Comparison of ENCODE assay signal across 27 mouse cellular contexts in the genomic region with DNA sequence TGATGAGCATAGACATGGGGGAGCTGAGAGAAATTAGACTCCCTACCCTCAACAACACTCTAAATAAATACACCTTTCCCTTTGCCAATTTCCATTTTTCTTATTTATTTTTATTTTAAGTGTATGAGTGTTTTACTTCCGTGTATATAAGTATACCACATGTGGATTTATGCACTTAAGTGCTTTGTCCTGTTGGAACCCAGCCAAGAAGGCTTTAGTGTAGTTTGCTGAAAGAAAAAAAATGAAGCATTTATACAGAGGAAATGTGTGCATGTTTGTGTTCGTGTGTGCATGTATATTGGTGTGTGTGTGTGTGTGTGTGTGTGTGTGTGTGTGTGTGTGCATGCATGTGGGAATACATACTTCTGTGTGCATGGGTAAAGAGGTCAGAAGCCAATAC.
DNase-seq lines count a peak whose midpoint lies in the region; ATAC-seq and TF ChIP-seq lines count a peak whose summit lies in the region.
"Had no signal": no experiment of that assay in that cellular context is flagged by ENCODE, and none has a peak within 500 bp of the region (broad histone marks: within the 10 kb centered on the region; RNA-seq: fewer than 3 reads in every experiment).

No protein-coding gene starts in this region.

- no peak overlapping the region for H3K4me3 ChIP-seq in limb, embryonic 14.5 days (replicated peaks; ENCODE audit: low read length)
- H3K4me3 ChIP-seq in limb, embryonic 10.5 days, result no peak overlapping the region
- H3K4me3 ChIP-seq in MEL (ENCODE audit: control insufficient read depth in 1 of 2, insufficient read depth in 1 of 2, low read depth in 2 of 2, low read length in 2 of 2), result no peak overlapping the region
- H3K4me3 ChIP-seq: embryonic facial prominence, embryonic 15.5 days; forebrain, embryonic 15.5 days; heart, adult 2 months; hindbrain, embryonic 10.5 days; hindbrain, embryonic 13.5 days had no signal

- TF ChIP-seq RAD21 in MEL (IDR thresholded peaks at IDR 0.05; ENCODE audit: low read depth, low read length), result no peak

- no peak for TF ChIP-seq POLR2A in limb, embryonic 14.5 days (IDR thresholded peaks at IDR 0.05; ENCODE audit: borderline replicate concordance, extremely low read depth, insufficient read depth, insufficient read length)
- TF ChIP-seq POLR2A in MEL (IDR thresholded peaks at IDR 0.05; ENCODE audit: control insufficient read depth in 1 of 2, insufficient read depth in 1 of 2, low read depth in 1 of 2, low read length in 2 of 2, poor library complexity in 1 of 2), result no peak

- TF ChIP-seq CTCF in MEL (IDR thresholded peaks at IDR 0.05 in 2 of 3, conservative IDR thresholded peaks at IDR 0.05 in 1 of 3; ENCODE audit: control insufficient read depth in 1 of 3, insufficient read depth in 1 of 3, low read depth in 2 of 3, low read length in 3 of 3, poor library complexity in 1 of 3, severe bottlenecking in 1 of 3), result no peak

- no peak overlapping the region for H3K9ac ChIP-seq in limb, embryonic 14.5 days (ENCODE audit: low read depth, low read length, severe bottlenecking)
- no peak overlapping the region for H3K9ac ChIP-seq in MEL (ENCODE audit: control insufficient read depth, low read depth, low read length, poor library complexity, severe bottlenecking)
- H3K9ac ChIP-seq: embryonic facial prominence, embryonic 15.5 days; forebrain, embryonic 15.5 days; hindbrain, embryonic 13.5 days had no signal

- H3K27ac ChIP-seq in limb, embryonic 14.5 days (replicated peaks; ENCODE audit: low read depth, low read length), result no peak overlapping the region
- H3K27ac ChIP-seq in limb, embryonic 10.5 days, result no peak overlapping the region
- H3K27ac ChIP-seq in MEL (ENCODE audit: control insufficient read depth, low read depth, low read length), result no peak overlapping the region
- H3K27ac ChIP-seq: embryonic facial prominence, embryonic 15.5 days; forebrain, embryonic 15.5 days; heart, adult 2 months; hindbrain, embryonic 10.5 days; hindbrain, embryonic 13.5 days had no signal

- 22% methylated on average over 2 of the region's 2 CpGs for WGBS in limb, embryonic 14.5 days
- WGBS in limb, embryonic 10.5 days, result 76% methylated on average over 2 of the region's 2 CpGs

- H3K36me3 ChIP-seq in limb, embryonic 14.5 days (ENCODE audit: control insufficient read depth, insufficient read depth, low read length), result no peaks in the 10 kb centered on the region
- no peaks in the 10 kb centered on the region for H3K36me3 ChIP-seq in limb, embryonic 10.5 days
- H3K36me3 ChIP-seq in MEL (ENCODE audit: control insufficient read depth in 1 of 2, insufficient read depth in 2 of 2, low read length in 2 of 2), result no peaks in the 10 kb centered on the region
- H3K36me3 ChIP-seq: embryonic facial prominence, embryonic 15.5 days; forebrain, embryonic 15.5 days; G1E; hindbrain, embryonic 10.5 days; hindbrain, embryonic 13.5 days had no signal

- no peaks in the 10 kb centered on the region for H3K79me2 ChIP-seq in MEL (ENCODE audit: control insufficient read depth, insufficient read depth, low read length, poor library complexity)

- DNase-seq in limb, embryonic 14.5 days (ENCODE audit: low spot score), result peak; percentile 24
- DNase-seq in limb, embryonic 10.5 days (ENCODE audit: low spot score), result no peak
- peak; percentile 5 for DNase-seq in MEL (ENCODE audit: low read depth, low spot score)
- peak; percentile 11 for DNase-seq in lung, postnatal 10 days
- peak; percentile 12 for DNase-seq in lung, postnatal 36 days
- no peak for DNase-seq in heart, adult 8-10 months (ENCODE audit: low spot score)
- DNase-seq: adrenal gland, adult 8-10 months; adrenal gland, postnatal 25 days; B cell, adult 2 months; cerebellum, adult 11-12 months; cerebellum, adult 8-10 months; cerebellum, postnatal 10 days; cerebellum, postnatal 36 days; embryo, embryonic 11 days; gastrocnemius, postnatal 10 days; gastrocnemius, postnatal 36 days had no signal

- no peaks in the 10 kb centered on the region for H3K9me3 ChIP-seq in limb, embryonic 14.5 days (ENCODE audit: control insufficient read depth, low read length)
- H3K9me3 ChIP-seq in limb, embryonic 10.5 days (replicated peaks), result no peaks in the 10 kb centered on the region
- no peaks in the 10 kb centered on the region for H3K9me3 ChIP-seq in MEL (replicated peaks; ENCODE audit: insufficient read depth, low read length)
- H3K9me3 ChIP-seq: embryonic facial prominence, embryonic 15.5 days; forebrain, embryonic 15.5 days; G1E; hindbrain, embryonic 10.5 days; hindbrain, embryonic 13.5 days had no signal

- no peak for TF ChIP-seq EP300 in MEL (IDR thresholded peaks at IDR 0.05; ENCODE audit: low read depth in 1 of 2, low read length in 2 of 2)

- H3K4me1 ChIP-seq in limb, embryonic 14.5 days (ENCODE audit: control insufficient read depth, insufficient read depth, low read length), result no peaks in the 10 kb centered on the region
- H3K4me1 ChIP-seq in limb, embryonic 10.5 days, result no peaks in the 10 kb centered on the region
- no peaks in the 10 kb centered on the region for H3K4me1 ChIP-seq in MEL (ENCODE audit: control insufficient read depth in 1 of 2, insufficient read depth in 2 of 2, low read length in 2 of 2)
- H3K4me1 ChIP-seq: embryonic facial prominence, embryonic 15.5 days; forebrain, embryonic 15.5 days; hindbrain, embryonic 10.5 days; hindbrain, embryonic 13.5 days had no signal

- H3K4me2 ChIP-seq in limb, embryonic 14.5 days (replicated peaks; ENCODE audit: low read depth, low read length, severe bottlenecking), result no peak overlapping the region
- H3K4me2 ChIP-seq: embryonic facial prominence, embryonic 15.5 days; forebrain, embryonic 15.5 days; heart, embryonic 11.5 days; hindbrain, embryonic 13.5 days had no signal

- no peaks in the 10 kb centered on the region for H3K27me3 ChIP-seq in limb, embryonic 14.5 days (ENCODE audit: control insufficient read depth, insufficient read depth, low read length)
- H3K27me3 ChIP-seq in limb, embryonic 10.5 days (ENCODE audit: low read depth, poor library complexity, severe bottlenecking), result no peaks in the 10 kb centered on the region
- no peaks in the 10 kb centered on the region for H3K27me3 ChIP-seq in MEL (ENCODE audit: control insufficient read depth in 1 of 2, insufficient read depth in 2 of 2, low read length in 2 of 2)
- H3K27me3 ChIP-seq: CH12.LX; embryonic facial prominence, embryonic 15.5 days; forebrain, embryonic 15.5 days; hindbrain, embryonic 13.5 days had no signal

- ATAC-seq in limb, embryonic 14.5 days (ENCODE audit: low FRiP score, low read depth), result no peak
- no peak for ATAC-seq in monocyte, adult 5-6 weeks (replicated peaks; ENCODE audit: insufficient number of reproducible peaks, low FRiP score, low TSS enrichment, poor library complexity, severe bottlenecking)
- ATAC-seq: activated CD4-positive, CD25-positive, alpha-beta regulatory T cell, adult 4 months; forebrain, embryonic 15.5 days; hindbrain, embryonic 16.5 days had no signal

TF ChIP-seq in MEL, 35 proteins besides CTCF, POLR2A, EP300 and RAD21:
- TF ChIP-seq MAZ (IDR thresholded peaks at IDR 0.05; ENCODE audit: low read depth, low read length), result no peak
- no peak for TF ChIP-seq GABPA (IDR thresholded peaks at IDR 0.05; ENCODE audit: low read depth, low read length)
- TF ChIP-seq MAFK (IDR thresholded peaks at IDR 0.05; ENCODE audit: borderline replicate concordance, low read depth, low read length), result no peak

Comparison
In these comparisons a context has a peak if more than half of its experiments do, and no peak if none do; other contexts are left out.
1. DNase-seq: peak in limb, embryonic 14.5 days (single experiment), MEL (single experiment), lung, postnatal 10 days (single experiment) and lung, postnatal 36 days (single experiment); none in limb, embryonic 10.5 days (single experiment) and heart, adult 8-10 months (single experiment).